Comparison of ENCODE assay signal across 14 mouse cellular contexts in the genomic region with DNA sequence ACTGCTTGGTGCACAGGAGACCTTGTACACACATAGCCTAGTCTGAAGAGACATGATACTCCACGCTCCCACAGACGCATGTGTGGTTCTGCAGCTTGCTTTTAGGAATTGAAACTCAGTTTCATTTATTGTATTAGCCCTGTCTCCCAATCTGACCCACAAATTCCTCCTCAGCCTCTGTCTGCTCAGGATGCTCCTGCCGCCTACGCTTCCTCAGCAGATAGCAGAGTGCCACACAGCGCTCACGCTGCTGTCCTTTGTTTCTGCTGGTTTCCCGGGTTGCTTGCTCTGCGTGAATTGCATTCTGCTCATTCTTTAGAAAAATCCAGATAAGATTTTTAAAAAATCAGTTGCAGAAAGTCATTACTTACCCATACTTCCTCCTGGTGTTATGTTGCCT.
A peak's percentile ranks its signal among the peaks of the same experiment; 100 is the strongest.
DNase-seq lines count a peak whose midpoint lies in the region; ATAC-seq lines count a peak whose summit lies in the region.
"Had no signal": no experiment of that assay in that cellular context is flagged by ENCODE, and none has a peak within 500 bp of the region (broad histone marks: within the 10 kb centered on the region; RNA-seq: fewer than 3 reads in every experiment).

No protein-coding gene starts in this region.

- no peak overlapping the region for H3K9ac ChIP-seq in heart, embryonic 16.5 days (ENCODE audit: low read length)
- H3K9ac ChIP-seq in forebrain, embryonic 15.5 days (replicated peaks), result no peak overlapping the region; the same call in 1 of the 2 replicates
- peak overlapping the region; percentile 41 for H3K9ac ChIP-seq in hindbrain, embryonic 14.5 days
- H3K9ac ChIP-seq in neural tube, embryonic 15.5 days (replicated peaks), result no peak overlapping the region
- H3K9ac ChIP-seq: liver, embryonic 13.5 days had no signal

- H3K4me1 ChIP-seq in heart, embryonic 16.5 days (ENCODE audit: control insufficient read depth, insufficient read depth, low read length), result peaks cover 19% of the 10 kb centered on the region
- H3K4me1 ChIP-seq in forebrain, embryonic 15.5 days, result peaks cover 37% of the 10 kb centered on the region
- peaks cover 43% of the 10 kb centered on the region for H3K4me1 ChIP-seq in hindbrain, embryonic 14.5 days (replicated peaks; ENCODE audit: control insufficient read depth, insufficient read depth, low read length)
- peaks cover 55% of the 10 kb centered on the region for H3K4me1 ChIP-seq in neural tube, embryonic 15.5 days
- H3K4me1 ChIP-seq: liver, embryonic 13.5 days had no signal

- H3K9me3 ChIP-seq in heart, embryonic 16.5 days (replicated peaks; ENCODE audit: control insufficient read depth, low read length), result no peaks in the 10 kb centered on the region
- H3K9me3 ChIP-seq in forebrain, embryonic 15.5 days, result no peaks in the 10 kb centered on the region
- H3K9me3 ChIP-seq in hindbrain, embryonic 14.5 days (ENCODE audit: control insufficient read depth, low read length), result no peaks in the 10 kb centered on the region
- H3K9me3 ChIP-seq in neural tube, embryonic 15.5 days (replicated peaks), result no peaks in the 10 kb centered on the region
- H3K9me3 ChIP-seq: liver, embryonic 13.5 days had no signal

- WGBS in heart, embryonic 16.5 days, result 26% methylated on average over 8 of the region's 8 CpGs
- WGBS in forebrain, embryonic 15.5 days, result 37% methylated on average over 8 of the region's 8 CpGs
- 15% methylated on average over 8 of the region's 8 CpGs for WGBS in hindbrain, embryonic 14.5 days
- 29% methylated on average over 8 of the region's 8 CpGs for WGBS in neural tube, embryonic 15.5 days

- H3K27ac ChIP-seq in heart, embryonic 16.5 days (ENCODE audit: low read length), result no peak overlapping the region
- H3K27ac ChIP-seq in forebrain, embryonic 15.5 days (replicated peaks), result peak overlapping the region; percentile 61
- H3K27ac ChIP-seq in hindbrain, embryonic 14.5 days, result peak overlapping the region; percentile 76
- H3K27ac ChIP-seq in neural tube, embryonic 15.5 days (replicated peaks), result peak overlapping the region; percentile 67
- H3K27ac ChIP-seq: liver, embryonic 13.5 days had no signal

- H3K4me3 ChIP-seq in heart, embryonic 16.5 days (ENCODE audit: low read length), result no peak overlapping the region
- no peak overlapping the region for H3K4me3 ChIP-seq in forebrain, embryonic 15.5 days
- H3K4me3 ChIP-seq in hindbrain, embryonic 14.5 days (replicated peaks; ENCODE audit: low read length), result no peak overlapping the region
- H3K4me3 ChIP-seq in neural tube, embryonic 15.5 days (replicated peaks), result no peak overlapping the region
- H3K4me3 ChIP-seq: liver, embryonic 13.5 days; myocyte had no signal

- no peak for ATAC-seq in heart, embryonic 16.5 days (replicated peaks; ENCODE audit: extremely low read depth, insufficient read depth, low FRiP score)
- no peak for ATAC-seq in forebrain, embryonic 15.5 days (replicated peaks)
- peak; percentile 47; the same call in 1 of the 2 replicates for ATAC-seq in hindbrain, embryonic 14.5 days (ENCODE audit: low FRiP score)
- ATAC-seq in neural tube, embryonic 15.5 days (ENCODE audit: low FRiP score), result no peak

- no peaks in the 10 kb centered on the region for H3K36me3 ChIP-seq in heart, embryonic 16.5 days (ENCODE audit: control insufficient read depth, insufficient read depth)
- no peaks in the 10 kb centered on the region for H3K36me3 ChIP-seq in forebrain, embryonic 15.5 days
- no peaks in the 10 kb centered on the region for H3K36me3 ChIP-seq in hindbrain, embryonic 14.5 days (replicated peaks; ENCODE audit: control insufficient read depth, insufficient read depth)
- H3K36me3 ChIP-seq in neural tube, embryonic 15.5 days, result no peaks in the 10 kb centered on the region
- H3K36me3 ChIP-seq: liver, embryonic 13.5 days had no signal

- H3K4me2 ChIP-seq in heart, embryonic 16.5 days (ENCODE audit: low read depth, low read length), result peak overlapping the region; percentile 16; the same call in 1 of the 2 replicates
- H3K4me2 ChIP-seq in forebrain, embryonic 15.5 days (replicated peaks), result no peak overlapping the region
- no peak overlapping the region for H3K4me2 ChIP-seq in hindbrain, embryonic 14.5 days (replicated peaks)
- H3K4me2 ChIP-seq in neural tube, embryonic 15.5 days, result no peak overlapping the region
- H3K4me2 ChIP-seq: liver, embryonic 13.5 days had no signal

- H3K27me3 ChIP-seq in heart, embryonic 16.5 days (ENCODE audit: control insufficient read depth, insufficient read depth, low read length), result no peaks in the 10 kb centered on the region
- H3K27me3 ChIP-seq in forebrain, embryonic 15.5 days, result no peaks in the 10 kb centered on the region
- no peaks in the 10 kb centered on the region for H3K27me3 ChIP-seq in hindbrain, embryonic 14.5 days (ENCODE audit: control insufficient read depth, insufficient read depth, low read length)
- H3K27me3 ChIP-seq in neural tube, embryonic 15.5 days (replicated peaks), result no peaks in the 10 kb centered on the region
- H3K27me3 ChIP-seq: liver, embryonic 13.5 days had no signal

- DNase-seq in heart, postnatal 4 days, result no peak
- DNase-seq in hindbrain, embryonic 14.5 days (ENCODE audit: low spot score), result peak; percentile 39
- DNase-seq in adrenal gland, adult 18-20 months (ENCODE audit: low spot score in 2 of 2), result no peak
- no peak for DNase-seq in right cerebral cortex, postnatal 14 days
- DNase-seq: adrenal gland, postnatal 25 days; gastrocnemius, postnatal 14 days; heart, postnatal 10 days; kidney, adult 18-20 months; liver, embryonic 13.5 days; lung, postnatal 4 days had no signal
